Mouse (Mus musculus): Measurements from ENCODE around the gene Ezh1.

Ezh1 gene

DNA sequence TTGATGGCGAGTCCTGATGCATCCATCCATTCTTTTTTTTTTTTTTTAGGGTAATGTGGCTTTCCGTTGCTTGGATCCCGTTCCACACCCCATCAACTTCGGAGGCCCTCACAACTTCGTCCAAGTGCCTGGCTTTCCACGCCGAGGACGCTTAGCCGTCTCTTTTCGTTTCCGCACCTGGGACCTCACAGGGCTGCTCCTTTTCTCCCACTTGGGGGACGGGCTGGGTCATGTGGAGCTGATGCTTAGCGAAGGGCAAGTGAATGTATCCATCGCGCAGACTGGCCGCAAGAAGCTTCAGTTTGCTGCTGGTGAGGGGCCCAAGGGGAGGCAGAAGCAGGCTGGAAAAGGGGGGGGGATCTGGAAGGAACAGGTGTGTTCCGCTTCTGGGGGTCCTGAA, 46.0 kb downstream of the Ezh1 start:
- no peak for DNase-seq

DNA sequence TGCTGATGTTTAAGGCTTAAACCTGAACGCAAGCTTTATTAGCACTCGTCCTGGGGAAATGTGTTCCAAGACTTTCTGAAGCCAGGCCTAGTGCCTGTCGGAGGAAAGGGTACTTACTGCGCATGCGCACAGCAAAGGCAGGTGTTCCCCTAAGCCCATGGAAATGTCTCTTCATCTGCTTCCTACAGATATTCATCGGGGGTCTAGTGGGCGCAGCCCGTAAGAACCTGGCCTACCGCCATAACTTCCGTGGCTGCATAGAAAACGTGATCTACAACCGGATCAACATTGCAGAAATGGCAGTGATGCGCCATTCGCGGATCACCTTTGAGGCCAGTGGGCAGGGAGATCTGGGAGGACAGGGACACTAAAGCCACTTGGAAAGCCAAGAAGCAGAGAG, 47.0 kb downstream of the Ezh1 start:
- peak; percentile 89 for DNase-seq

DNA sequence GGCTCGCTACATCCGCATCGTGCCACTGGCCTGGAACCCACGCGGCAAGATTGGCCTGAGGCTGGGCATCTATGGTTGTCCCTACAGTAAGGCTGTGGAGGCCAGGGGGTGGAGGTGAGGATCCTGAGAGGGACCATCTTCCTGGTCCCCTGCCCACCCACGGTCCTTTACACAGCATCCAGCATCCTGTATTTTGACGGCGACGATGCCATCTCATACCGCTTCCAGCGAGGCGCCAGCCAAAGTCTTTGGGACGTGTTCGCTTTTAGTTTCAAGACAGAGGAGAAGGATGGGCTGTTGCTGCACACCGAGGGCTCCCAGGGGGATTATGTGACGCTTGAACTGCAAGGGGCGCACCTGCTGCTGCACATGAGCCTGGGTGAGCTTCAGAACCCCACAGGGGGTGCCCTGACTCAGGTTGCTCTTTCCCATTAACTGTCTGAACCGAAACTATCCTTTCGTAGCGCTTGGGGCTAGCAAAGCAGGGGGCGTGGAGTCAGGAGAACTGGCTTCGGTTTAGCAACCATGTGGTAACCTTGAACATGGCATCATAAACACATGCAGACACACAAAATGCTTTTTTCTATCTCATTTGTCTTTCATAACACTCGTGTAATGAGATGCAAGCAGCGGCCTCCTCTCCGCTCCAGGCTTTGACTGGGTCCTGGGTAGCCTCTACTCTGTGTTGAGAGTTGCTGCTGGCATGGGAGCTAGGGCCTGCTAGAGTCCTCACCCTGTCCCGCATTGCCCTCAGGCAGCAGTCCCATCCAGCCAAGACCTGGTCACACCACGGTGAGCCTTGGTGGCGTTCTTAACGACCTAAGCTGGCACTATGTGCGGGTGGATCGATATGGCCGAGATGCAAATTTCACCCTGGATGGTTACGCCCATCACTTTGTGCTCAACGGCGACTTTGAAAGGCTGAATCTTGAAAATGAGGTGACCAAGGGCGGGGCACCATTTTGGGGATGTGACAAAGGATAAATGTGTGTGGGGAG, 47.9 kb downstream of the Ezh1 start:
- peak; percentile 91 for DNase-seq

DNA sequence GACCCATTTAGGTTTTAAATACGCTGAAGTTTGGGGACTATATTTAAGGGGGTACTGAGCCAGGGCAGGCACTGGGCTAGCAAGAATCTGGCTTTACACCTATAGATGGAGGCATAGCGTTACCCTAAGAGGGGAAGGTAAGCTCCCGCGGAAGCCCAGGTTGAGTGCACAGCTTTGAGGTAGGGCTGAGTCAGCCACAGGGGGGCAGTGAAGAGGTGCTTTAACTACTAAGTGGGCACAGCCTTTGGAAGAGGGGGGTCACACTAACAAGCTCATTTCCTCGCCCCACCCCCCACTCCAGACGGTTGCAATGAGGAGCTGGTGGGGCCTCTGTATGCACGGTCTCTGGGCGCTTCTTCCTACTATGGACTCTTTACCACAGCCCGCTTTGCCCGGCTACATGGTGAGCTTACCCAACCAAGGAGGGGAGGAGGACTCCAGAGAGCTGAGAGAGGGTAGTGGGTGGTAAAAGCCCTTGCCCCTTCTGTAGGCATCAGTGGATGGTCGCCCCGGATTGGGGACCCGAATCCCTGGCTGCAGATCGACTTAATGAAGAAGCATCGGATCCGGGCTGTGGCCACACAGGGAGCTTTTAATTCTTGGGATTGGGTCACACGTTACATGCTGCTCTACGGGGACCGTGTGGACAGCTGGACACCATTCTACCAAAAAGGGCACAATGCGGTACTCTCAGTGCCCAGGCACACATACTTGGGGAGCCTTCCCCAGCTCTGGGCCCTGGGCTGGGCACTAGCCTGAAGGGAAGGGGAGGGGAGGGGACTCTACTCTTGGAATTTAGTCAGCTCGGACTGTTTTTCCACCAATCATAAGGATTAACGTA, 49.1 kb downstream of the Ezh1 start:
- DNase-seq: peak; percentile 94

DNA sequence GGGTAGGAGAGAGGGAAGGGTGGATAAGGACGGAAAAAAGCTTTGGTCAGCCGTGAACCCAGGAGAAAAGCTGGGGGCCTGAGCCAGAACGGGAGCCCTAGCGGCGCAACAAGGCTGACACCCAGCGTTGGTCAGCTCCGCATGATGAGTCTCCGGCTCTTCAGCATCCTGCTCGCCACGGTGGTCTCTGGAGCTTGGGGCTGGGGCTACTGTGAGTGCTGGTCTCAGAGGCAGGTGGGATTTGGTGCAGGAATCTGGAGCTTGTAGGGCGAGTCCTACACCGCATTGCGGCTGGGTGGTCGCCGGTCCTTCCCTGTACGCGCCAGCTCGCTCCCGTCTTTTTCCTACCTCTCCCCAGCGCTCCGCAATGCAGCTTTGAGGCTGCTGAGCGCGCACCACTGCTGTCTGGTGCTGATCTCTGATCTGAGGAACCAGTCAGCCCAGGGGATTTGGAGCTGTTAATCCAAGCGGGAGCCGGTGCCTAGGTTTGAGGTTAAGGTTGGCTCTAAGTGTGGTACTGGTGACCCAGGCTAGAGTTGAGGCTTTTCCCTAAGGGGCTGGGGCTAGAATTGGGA, 50.1 kb downstream of the Ezh1 start:
- peak; percentile 94 for DNase-seq

DNA sequence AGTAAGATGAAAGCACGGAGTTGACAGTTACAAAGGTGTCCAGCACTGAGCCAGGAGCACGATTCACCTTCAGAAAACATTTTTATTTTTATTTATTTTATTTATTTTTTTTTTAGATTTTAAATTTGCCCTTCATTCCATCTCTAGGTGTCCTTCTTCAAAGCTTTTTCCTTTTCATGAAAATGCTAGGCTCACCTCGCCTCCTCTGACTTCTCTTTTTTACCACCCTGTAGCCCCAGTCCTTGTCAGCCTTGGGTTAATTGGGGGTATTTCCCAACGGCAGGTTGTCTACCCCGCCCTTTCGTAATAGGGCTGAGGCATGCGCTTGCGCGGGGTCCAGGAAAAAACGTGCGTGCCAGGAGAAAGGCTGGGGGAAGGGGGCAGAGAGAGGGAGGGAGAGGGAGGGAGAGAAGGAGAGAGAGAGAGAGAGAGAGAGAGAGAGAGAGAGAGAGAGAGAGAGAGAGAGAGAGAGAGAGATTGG, 50.6 kb downstream of the Ezh1 start:
- DNase-seq: peak; percentile 91

DNA sequence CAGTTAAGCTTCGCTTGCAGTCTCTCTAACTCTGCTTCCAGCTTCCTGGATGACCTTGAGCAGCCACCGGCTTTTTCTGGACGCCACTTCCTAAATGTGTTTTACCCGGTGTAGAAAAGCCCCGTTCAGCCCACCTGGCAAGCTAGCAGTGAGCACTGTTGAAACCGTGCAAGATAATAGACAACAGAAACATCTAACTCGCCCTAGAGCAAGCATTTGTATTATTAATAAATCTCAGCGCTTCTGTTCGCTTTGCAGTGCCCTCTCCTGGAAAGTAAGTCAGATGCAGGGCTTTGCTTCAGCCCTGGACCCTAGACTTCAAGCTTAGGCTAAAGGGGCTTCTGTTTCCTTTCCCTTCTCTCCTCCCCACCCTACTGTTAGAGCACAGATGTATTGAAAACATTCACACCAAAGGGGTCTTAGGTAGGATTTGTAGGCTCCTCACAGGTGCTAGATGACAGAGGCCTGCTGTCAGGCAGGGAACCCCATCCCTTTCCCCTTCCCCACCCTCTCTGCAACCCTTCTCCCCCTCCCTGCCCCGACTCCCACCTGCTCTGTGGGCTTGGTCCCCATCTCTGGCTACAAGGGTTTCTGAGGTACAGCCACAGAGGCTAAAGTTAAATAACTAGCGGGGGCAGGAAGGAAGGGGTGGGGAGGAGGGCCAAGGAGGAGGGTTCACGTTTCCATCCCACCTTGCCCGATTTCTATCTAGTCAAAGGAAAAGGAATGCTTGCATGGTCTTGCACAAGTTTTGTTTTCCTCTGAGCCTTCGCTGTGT, 51.2 kb downstream of the Ezh1 start, which contains the start of gene Ccr10:
Gene Ccr10 (minus strand): TSS at position 593 of the 778 bp plus-strand sequence.
- DNase-seq: peak; percentile 93

DNA sequence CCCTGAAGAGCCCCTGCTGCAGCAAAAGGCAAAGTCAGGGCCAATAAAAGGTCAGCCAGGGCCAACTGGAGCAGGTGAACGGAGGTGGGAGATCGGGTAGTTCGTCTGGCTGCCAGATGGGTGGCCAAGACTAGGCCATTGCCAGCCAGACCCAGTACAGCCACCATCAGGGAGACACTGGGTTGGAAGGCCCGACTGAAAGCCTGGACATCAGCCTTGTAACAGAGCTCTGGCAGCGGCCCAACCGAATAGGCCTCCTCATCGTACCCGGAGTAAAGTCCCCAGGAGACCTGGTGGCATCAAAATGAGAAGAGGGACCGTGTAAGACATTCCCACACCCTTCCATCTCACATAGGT, 51.9 kb downstream of the Ezh1 start:
- DNase-seq: peak; percentile 97

DNA sequence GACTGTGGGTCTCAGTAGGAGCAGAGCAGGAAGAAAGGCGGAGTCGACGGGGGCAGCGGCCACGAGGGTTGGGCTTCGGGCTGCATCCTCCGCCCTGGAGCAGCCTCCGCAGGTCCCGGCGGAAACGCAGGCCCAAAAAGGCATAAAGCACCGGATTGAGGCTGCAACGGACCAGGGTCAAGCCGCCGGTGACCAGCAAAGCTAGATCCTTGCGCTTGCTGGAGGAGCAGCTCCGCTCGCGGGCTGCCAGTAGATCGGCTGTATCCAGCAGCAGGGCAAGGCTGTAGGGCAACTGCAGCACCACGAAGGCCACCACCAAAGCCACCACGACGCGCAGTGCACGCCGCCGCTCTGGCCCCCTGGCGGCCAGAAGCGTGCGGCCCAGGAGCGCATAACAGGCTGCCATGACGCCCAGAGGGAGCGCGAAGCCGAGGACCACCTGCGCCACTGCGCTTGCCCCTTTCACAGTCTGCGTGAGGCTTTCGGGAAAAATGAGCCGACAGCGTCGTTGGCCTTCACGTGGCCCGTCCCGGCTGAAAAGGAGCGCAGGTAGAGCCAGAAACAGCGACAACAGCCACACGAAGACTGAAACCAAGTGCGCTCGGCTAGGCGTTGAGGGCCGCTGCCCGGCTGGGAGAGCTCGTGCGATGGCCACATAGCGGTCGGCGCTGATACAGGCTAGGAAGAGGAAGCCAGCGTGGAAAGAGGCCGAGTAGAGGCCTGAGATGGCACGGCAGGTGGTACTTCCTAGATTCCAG, 52.5 kb downstream of the Ezh1 start:
- DNase-seq: peak; percentile 99

DNA sequence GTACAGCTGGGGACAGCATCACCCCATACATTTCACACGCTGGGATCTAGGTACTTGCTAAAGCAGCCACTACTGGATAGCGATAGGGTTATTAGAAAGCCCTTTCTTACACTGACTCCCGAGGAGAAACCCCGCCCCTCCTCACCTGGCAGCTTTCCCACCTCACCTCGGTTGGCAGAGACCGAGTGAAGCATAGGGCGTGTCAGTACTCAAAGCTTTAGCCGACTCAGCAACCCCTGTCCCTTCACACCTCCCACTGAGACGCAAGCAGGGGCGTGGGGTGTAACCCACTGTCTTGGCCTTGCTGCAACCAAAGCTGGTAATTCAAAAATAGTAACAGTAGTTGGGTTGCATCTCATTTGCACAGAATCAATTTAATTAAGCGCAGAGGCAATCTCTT, 53.2 kb downstream of the Ezh1 start:
- DNase-seq: peak; percentile 98

DNA sequence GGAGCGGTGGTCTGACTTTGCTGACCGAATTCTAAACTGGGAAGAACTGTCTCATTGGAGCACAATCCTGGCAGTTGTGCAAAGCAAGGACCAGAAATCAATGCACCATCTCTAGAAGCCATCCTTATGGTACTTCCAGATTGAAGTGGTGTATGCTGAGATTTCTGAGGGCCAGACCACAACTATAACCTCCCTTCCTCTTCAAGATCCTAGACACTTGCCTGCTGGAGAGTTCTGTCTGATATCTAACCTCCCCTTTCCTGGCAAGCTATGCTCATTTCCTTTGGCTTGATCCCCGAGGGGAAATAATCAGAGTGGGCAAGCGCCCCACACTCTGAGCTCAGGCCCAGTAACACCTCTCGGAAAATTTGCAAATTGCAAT, 53.8 kb downstream of the Ezh1 start:
- no peak for DNase-seq

DNA sequence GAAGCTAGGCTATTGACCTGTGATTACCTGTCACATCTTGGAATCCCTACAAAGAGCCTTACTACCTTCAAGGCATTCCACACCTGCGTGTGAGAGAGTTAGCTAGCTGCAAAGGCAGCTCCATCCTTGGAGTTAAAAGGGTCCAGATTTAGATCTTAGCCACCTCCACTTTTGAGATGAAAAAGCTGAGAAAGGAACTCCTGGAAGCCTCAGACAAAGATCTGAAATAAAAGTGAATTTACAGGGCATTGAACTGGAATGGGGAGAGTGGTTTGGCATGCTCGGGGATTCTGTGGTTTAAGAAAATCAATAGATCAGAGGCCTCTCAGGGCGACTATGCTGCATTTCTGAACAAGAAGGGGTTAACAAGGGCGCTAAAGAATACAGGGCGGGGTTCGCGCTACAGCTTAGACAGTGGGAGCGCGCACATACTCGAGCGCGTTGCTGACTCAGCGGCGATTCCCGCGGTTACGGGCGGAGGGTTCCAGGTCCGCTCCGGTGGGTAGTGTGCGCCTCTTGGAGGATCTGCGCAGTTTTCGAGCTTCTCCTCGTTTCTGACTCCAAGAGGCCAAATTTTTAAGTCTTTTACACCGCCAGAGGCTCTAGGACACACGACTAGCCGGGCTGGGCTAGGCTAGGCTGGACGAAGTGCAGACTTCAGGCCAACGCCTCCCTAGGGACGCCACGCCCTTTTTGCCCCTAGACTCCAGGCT, 54.4 kb downstream of the Ezh1 start:
- DNase-seq: peak; percentile 98

DNA sequence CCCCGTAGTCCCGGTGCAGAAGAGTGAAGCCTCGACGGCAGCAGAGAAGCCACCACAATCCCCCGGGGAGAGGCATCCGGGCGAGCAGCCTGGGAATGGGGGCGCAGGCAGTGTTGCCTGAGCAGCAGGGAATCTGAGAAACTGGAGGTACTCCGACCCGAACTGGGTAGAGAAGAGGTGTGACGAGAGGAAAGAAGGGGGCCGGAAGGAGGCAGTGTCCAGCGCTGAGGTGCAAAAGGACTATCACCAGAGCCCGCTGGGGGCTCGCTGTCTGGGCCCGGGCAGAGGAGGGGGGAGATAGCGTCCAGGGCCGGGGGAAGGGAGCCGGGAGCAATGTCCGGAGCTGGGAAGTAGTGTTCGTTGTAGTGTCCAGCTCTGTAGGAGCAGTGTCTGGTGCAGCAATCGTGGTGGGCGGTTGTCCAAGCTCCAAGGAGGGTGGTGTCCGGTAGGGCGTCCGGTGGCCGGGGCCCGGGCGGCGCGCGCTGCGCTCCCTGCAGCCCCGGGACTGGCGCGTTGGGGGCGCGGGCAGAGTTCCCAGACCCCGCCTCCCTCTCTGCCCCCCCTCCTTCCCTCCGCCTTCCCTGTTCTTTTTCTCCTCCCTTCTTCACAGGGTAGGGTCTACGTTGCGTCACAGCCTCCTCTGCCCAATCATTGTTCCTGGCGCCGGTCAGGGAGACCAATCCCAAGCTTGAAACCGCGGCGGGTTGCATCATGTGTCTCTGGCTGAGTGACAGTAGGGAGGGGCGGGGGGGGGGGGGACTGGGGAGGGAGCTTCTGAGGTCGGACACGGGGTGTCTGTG, 55.3 kb downstream of the Ezh1 start, which contains the start of gene Plekhh3:
Gene Plekhh3 (minus strand): TSS at position 541 of the 800 bp plus-strand sequence.
- DNase-seq: peak; percentile 100

DNA sequence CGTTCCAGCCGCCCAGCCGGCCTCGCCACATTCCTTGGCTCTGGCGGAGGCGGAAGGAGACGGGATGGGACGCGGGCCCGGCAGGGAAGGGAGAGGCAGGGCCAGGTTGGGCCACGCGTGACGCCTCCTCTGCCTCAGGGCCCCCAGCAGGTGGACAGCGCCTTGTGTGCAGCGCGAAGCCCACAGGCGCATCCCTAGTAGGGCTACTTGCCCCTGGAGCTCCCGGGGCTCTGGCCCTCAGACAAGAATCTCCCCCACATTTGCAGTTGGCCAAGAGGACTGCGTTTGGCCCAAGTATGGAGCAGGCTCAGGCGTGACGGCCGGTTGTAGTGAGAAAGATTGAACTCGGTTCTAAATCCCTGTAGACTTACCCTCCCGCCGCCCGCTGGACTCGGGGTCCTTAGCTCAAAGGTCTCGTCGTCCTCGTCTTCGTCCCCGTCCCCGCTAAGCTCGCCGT, 55.9 kb downstream of the Ezh1 start, which contains the start of gene Cntnap1:
Gene Cntnap1 (plus strand): TSS at position 170 of the 457 bp plus-strand sequence.
- peak; percentile 98 for DNase-seq

DNA sequence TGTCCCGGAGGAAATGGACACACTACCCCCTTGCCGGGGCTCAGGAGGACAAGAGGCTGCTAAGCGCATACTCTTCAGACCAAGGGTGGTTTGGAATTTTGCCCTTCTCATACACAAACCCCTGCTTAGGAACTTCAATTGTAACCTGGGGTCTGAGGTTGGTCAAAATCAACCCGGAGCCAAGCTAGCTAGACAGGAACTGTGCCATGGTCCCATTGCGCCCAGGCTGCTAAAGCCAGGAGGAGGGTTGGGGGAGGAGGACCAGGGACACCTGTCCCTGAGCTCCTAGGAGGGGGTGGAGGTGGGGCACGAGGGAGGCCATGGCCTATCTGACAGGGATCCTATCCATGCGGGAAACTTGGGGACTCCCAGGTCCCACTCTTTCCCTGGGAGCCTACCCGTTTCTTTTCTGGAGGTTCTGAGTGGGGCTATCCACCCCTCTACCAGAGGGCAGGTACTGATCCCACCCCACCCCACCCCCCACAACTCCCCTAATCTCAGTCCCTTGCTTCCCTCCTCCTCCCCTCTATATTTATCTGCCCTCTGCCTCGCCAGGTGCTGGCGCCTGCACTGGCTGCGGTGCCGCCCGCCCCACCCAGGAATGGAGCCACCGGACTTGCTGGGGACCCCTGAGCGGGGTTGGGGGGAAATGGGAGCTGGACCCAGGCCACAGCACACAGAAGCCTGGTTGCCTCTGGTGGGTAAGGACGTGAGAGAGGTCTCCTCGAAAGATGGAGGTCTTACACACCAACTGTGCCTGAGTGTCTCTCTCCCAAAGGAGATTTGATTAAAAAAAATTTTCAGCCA, 56.8 kb downstream of the Ezh1 start:
- DNase-seq: peak; percentile 95

DNA sequence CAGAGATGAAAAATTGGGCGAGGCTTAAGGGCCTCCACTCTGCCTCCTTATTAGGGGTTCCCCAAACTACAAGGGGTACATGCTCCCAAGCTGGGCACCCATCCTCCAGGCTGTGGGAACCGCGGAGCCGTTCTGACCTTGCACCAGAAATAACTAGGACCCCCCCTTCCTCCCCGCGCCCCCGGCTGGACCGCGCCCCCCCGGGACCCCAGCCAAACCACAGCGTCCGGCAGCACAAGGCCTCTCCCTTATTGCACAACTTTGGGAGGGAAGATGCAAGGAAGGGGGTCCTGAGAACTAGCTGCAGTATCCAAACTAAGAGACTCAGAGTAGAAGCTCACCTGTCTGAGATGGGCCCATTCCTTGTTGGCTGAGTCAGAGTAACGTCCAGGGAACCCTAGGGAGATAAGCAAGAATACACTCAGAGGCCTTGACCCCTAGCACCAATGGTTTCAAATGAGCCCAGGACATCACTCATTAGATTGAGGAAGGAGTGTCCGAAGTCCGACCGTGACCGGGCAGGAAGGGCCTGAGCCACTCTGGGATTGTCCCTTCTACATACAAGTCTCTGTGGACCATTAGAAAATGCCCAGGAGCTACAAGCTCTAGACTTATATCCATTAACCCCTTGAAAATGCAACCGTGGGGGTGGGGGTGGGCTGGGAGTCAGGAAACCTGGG, 57.8 kb downstream of the Ezh1 start:
- DNase-seq: peak; percentile 99

DNA sequence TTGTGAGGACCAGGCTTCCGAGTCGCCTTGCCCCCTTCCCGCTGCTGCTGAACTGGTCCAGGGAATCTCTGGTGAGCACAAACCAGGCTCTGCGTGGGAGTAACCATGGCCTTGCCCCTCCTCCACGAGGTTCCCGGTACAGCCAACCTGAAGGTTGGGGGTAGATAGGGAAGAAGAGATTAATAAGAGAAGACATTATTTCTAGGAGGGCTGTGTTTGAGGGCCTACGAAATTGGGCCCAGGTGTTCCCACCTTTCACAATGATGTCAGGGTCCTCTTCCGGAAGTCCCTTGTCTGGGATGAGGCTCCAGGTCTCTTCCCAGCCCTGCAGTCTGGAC, 58.3 kb downstream of the Ezh1 start:
- DNase-seq: peak; percentile 94
